Mouse (Mus musculus) embryonic fibroblast, embryonic 13.5 days (primary cell): ENCODE results near the gene Mybpc1. TPM values are rescaled to one million over a fixed set of nuclear protein-coding genes. Genes with fewer than 3 reads are reported as not detected.
"Not testable (repeated sequence)": the region's sequence is repeated elsewhere in the genome, so short reads cannot be mapped to it uniquely, and the experiment has no call there.

Source experiments
- H3K27ac ChIP-seq: 2 replicates; pipeline ENCODE4 v1.5.1; 2012; ENCODE audit warnings: low read length, control low read depth, inconsistent platforms; ENCODE audit not compliant: insufficient read depth
- H3K4me1 ChIP-seq: 2 replicates; pipeline ENCODE4 v1.6.1; 2011; ENCODE audit warnings: low read length; ENCODE audit not compliant: control insufficient read depth, insufficient read depth
- H3K4me3 ChIP-seq: 2 replicates; pipeline ENCODE4 v1.5.1; 2011; ENCODE audit warnings: mild to moderate bottlenecking, control low read depth, low read length; ENCODE audit not compliant: insufficient read depth
- CTCF ChIP-seq: IDR thresholded peaks from 2 replicates; pipeline ENCODE4 v1.5.1; 2011; ENCODE audit warnings: mild to moderate bottlenecking, control low read depth, low read length, moderate library complexity, borderline replicate concordance; ENCODE audit not compliant: insufficient read depth
- POLR2A ChIP-seq: IDR thresholded peaks from 2 replicates; pipeline ENCODE4 v1.6.1; 2011; ENCODE audit warnings: low read depth, mild to moderate bottlenecking, control low read depth, low read length, moderate library complexity
- polyA plus RNA-seq: library from polyadenylated mRNA; stranded (reverse); fragments of >200 nt; gene quantifications from 2 replicates; pipeline ENCODE4 v1.2.4, GENCODE M21; 2011; ENCODE audit warnings: low read depth; ENCODE audit not compliant: missing spikeins, insufficient read length

The Mybpc1 gene
- polyA plus RNA-seq, 1 experiment = not detected

DNA sequence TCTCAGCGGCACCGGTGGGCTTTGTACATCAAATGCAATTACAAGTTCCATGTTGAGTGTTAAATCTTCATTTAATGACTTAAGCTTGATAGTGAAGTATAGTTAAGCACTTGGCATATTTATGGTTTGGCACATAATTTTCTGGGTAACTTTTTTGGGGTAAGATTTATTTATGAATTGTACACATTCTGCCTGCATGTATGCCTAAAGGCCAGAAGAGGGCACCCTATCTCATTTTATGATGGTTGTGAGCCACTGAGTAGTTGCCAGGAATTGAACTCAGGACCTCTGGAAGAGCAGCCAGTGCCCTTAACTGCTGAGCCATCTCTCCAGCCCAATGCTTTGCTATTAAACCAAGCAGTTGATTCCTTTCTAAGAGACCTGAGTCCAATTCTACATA is 52.2 kb downstream of the Mybpc1 start:
- Histone ChIP-seq H3K27ac (no peak overlapping the region), H3K4me3 (no peak overlapping the region), H3K4me1 (no peaks in the 10 kb centered on the region)
- no peak for TF ChIP-seq POLR2A
- TF ChIP-seq CTCF = no peak

DNA sequence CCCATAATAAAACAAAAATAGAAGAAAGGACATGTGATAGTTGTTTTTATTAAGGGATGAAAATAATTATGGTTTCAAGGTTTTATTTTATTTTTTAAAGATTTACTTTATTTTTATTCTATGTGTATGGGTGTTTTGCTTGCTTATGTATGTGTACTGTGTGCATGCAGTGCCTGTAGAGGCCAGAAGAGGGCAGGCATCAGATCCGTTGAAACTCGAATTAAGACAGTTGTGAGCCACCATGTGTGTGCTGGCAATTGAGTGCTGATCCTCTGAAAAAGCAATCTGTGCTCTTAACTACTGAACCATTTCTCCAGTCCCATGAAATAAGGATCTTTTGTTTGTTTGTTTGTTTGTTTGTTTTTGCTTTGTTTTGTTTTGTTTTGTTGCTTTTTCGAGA is 54.7 kb downstream of the Mybpc1 start:
- Histone ChIP-seq H3K4me3 (no peak overlapping the region), H3K27ac (no peak overlapping the region), H3K4me1 (no peaks in the 10 kb centered on the region)
- TF ChIP-seq POLR2A (no peak), CTCF (no peak)

DNA sequence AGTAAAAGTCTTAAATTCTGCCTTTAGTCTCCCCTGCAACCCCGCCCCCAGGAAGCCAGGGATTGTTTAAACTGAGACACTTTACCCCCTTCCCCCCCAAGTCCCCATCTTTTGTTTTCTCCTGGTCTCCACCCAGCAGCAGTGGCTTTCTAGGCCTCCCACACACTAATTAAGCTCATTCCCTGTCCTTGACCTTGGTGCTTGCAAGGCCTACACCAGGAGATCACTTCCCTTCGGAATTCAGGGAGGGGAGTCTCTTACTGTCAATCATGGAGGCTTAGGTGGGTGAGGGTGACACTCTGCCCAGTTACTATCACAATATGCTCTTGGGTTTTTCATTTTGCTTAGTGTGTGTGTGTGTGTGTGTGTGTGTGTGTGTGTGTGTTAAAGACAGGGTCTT is 57.3 kb downstream of the Mybpc1 start:
- Histone ChIP-seq H3K27ac (no peak overlapping the region), H3K4me1 (no peaks in the 10 kb centered on the region), H3K4me3 (no peak overlapping the region)
- TF ChIP-seq POLR2A = no peak
- no peak for TF ChIP-seq CTCF

DNA sequence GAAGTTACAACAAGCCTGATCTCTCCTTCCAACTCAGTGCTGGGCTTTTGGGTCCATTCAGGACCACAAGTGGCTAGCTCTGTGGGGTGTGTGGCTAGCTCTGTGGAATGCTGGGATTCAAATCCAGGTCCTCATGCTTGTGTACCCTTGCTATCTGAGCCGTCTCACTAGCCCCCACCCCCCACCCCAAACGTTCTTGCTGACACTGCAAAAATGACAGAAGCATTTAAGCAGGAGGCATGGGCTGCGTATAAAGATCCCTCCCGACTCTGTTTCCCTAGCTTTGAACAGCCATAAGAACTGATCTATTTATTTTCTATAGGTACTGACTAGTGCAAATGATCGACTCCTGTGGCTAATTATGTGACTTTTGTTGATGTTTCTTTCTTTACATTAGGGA is 74.3 kb downstream of the Mybpc1 start:
- Histone ChIP-seq H3K4me1 (no peaks in the 10 kb centered on the region), H3K27ac (no peak overlapping the region), H3K4me3 (no peak overlapping the region)
- TF ChIP-seq POLR2A = no peak
- TF ChIP-seq CTCF = no peak

DNA sequence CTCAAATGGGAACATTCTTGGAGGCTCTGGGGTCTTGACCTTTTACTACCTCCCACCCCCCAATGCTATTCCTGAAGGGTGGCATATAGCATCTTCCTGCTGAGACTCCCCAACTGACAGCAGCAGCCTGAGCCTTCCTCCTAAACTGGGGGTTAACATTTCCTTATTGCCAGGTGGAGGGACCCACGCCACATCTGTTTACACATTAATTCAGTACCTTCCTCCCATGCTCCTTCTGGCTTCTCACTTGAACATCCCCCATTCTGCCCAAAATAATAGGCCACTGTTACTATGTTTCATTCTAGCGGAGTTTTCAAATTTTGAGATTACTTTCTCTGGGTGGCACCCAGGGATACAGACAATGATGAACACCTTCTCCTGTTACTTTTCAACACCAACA is 80.9 kb downstream of the Mybpc1 start:
- no peak for TF ChIP-seq POLR2A
- TF ChIP-seq CTCF = no peak

DNA sequence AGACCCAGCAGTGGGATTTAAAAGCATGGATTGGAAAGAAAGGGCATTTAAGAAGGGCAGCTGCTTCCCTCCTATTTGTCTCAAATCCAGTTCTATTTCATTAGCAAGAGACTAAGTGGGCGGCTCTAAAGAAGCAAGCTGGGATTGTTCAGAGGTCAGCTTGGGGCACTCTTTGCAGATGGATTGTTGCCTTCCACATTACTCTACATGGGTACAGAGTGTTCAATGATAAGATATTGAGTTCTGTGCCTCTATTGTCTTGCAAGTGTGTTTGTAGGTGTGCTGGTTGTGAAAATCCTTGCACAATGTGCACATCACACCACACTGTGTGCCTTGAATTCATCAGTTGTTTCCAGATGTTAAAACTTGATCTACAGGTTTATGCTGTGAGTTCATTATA is 81.7 kb downstream of the Mybpc1 start:
- Histone ChIP-seq H3K27ac (no peak overlapping the region), H3K4me1 (no peaks in the 10 kb centered on the region), H3K4me3 (no peak overlapping the region)
- no peak for TF ChIP-seq POLR2A
- no peak for TF ChIP-seq CTCF

More for the DNA sequence above, 80.9 kb downstream of the Mybpc1 start:
- no peak overlapping the region for H3K4me3 ChIP-seq
- no peaks in the 10 kb centered on the region for H3K4me1 ChIP-seq
- H3K27ac ChIP-seq = no peak overlapping the region

DNA sequence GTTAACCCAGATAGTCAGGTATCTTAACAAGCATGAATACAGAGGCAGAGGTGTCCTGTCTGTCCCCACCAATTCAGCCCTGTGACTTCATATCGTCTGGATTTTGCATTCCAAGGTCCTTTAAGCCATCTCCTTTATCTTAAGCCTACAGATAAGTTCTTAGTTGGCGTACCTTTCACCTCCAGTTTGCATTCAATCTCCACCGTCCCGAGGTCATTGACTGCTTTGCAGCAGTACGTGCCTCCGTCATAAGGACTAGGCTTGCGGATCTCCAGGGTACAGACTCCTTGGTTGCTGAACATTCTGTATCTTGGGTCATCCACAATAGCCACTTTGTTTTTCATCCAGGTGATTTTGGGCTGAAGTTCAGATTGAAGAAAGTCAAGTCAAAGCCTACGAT is 82.2 kb downstream of the Mybpc1 start:
- Histone ChIP-seq H3K4me1 (no peaks in the 10 kb centered on the region), H3K27ac (no peak overlapping the region), H3K4me3 (no peak overlapping the region)
- no peak for TF ChIP-seq POLR2A
- no peak for TF ChIP-seq CTCF

DNA sequence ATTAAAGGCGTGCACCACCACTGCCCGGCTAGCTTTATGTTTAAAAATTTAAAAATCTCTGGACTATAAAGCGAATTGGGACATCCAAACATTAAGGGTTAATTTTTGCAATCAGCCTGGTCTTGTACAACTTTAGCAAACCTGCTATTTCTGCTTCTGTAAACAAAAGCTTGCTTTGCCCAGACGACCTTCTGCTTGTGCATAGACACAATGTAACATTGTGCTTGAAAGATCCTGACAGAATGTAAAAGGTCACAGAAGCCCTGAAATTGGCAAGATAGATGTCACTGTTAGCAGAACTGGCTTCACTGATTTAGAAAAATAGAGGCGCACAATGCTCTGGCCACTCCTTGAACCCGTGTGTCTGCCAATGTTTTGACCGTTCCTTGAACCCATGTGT is 89.9 kb downstream of the Mybpc1 start:
- H3K4me1 ChIP-seq, H3K27ac ChIP-seq, H3K4me3 ChIP-seq: not testable (repeated sequence)

DNA sequence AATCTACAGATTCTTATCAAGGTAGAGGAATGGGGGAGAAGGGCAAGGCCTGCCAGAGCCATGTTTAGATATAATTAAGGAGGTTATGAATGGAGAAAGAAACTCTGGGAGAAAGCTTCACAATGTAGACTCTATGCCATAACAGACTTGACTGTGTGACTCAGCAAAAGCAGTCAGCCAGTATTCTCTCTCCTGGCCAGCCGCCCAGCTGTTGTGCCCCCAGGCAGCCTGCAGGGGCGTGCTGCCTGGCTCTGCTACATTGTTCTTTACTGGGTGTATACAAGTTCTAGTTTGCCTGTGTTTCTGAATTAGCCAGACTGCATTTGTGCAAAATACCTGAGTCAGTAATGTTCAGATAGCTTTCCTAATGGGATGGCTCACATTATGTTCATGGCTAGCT is 90.5 kb downstream of the Mybpc1 start:
- no peak overlapping the region for H3K4me3 ChIP-seq
- no peak overlapping the region for H3K27ac ChIP-seq
- TF ChIP-seq POLR2A = no peak
- H3K4me1 ChIP-seq = no peaks in the 10 kb centered on the region; the same call in 1 of the 2 replicates

DNA sequence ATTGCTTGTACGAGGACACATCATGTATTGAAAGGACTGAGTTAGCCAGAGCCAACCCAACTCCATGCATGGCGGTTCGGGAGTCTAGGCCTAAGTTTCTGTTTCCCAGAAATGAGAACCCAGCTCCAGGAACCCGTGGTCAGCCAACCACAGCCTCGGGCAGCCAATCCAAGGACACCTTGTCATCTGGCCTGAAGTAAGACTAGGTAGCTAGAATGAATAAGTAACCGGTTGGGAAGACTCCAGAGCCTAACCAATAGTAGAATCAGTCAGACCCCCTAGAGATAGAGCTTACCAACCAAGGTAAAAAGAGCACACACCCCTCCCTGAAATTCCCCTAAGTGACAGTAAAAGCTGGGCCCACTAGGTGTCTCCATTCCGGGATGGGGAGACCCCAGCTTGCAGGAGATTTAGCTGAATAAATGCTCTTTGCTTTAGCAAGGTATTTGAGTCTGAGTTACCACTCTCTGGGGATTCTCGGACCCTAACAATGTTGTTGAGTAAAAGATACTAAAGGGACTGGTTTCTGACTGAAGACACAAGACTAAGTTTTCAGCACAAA is 91.3 kb downstream of the Mybpc1 start:
- Histone ChIP-seq H3K27ac (no peak overlapping the region), H3K4me1 (no peaks in the 10 kb centered on the region; the same call in 1 of the 2 replicates), H3K4me3 (no peak overlapping the region)
- no peak for TF ChIP-seq CTCF
- TF ChIP-seq POLR2A = no peak

DNA sequence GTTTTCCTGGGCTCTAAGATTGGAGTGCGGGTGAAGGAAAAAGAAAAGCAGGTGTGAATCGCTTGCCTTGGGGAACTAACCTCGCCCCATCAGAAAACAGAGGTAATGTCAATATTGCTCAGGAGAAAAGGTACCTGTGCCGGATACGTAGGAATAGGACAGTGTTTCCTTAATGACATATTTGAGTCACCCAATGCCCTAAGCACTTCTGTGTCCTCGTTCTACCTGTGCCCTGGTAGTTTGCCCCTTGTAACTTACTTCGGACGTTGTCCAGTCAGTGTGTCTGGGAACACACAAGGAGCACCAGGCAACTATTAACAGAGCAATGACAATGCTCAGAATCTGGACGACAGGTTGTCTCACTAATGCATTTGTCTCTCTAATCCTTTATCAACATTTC is 93.6 kb downstream of the Mybpc1 start:
- TF ChIP-seq POLR2A = no peak
- TF ChIP-seq CTCF = no peak
- Histone ChIP-seq H3K27ac (no peak overlapping the region), H3K4me3 (no peak overlapping the region), H3K4me1 (no peaks in the 10 kb centered on the region; the same call in 1 of the 2 replicates)
